In the genomic region with DNA sequence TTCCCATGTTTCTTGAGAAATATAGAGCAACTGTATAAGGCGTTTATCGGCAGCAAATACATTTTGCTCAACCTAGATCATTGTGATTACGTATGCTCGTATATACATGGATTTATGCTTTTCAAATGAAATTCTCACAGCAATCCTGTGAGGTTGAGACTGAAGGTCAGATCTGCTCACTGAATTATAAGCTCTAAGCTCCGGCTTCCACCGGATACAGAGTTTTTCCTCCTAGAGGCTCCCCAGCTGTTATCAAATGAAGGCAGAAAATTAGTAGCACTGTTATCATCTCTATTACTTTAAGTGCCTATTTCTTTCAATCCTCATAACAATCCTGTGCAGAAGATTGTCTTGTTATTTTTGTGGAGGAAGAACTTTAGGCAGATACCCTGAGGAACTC, we compare ENCODE assay signal across 12 mouse cellular contexts.
"Had no signal": no experiment of that assay in that cellular context is flagged by ENCODE, and none has a peak within 500 bp of the region (broad histone marks: within the 10 kb centered on the region; RNA-seq: fewer than 3 reads in every experiment).

No protein-coding gene starts in this region.

- H3K9ac ChIP-seq: liver, embryonic 15.5 days; midbrain, embryonic 12.5 days; neural tube, embryonic 13.5 days; stomach, embryonic 15.5 days had no signal

- ATAC-seq: midbrain, embryonic 16.5 days had no signal

- H3K36me3 ChIP-seq: limb, embryonic 10.5 days; liver, embryonic 15.5 days; midbrain, embryonic 12.5 days; neural tube, embryonic 13.5 days; stomach, embryonic 15.5 days had no signal

- H3K4me1 ChIP-seq: limb, embryonic 10.5 days; liver, embryonic 15.5 days; midbrain, embryonic 12.5 days; neural tube, embryonic 13.5 days; stomach, embryonic 15.5 days had no signal

- DNase-seq: lung, adult 2 months; retina, postnatal 1 day; thymus, adult 2 months; thymus, postnatal 25 days had no signal

- H3K9me3 ChIP-seq: limb, embryonic 10.5 days; liver, embryonic 15.5 days; midbrain, embryonic 12.5 days; neural tube, embryonic 13.5 days; stomach, embryonic 15.5 days had no signal

- H3K4me2 ChIP-seq: liver, embryonic 11.5 days; liver, embryonic 15.5 days; midbrain, embryonic 12.5 days; neural tube, embryonic 13.5 days; stomach, embryonic 15.5 days had no signal

- H3K27me3 ChIP-seq: liver, embryonic 15.5 days; midbrain, embryonic 12.5 days; neural tube, embryonic 13.5 days; stomach, embryonic 15.5 days had no signal

- H3K4me3 ChIP-seq: left cerebral cortex, adult 2 months; limb, embryonic 10.5 days; liver, embryonic 15.5 days; midbrain, embryonic 12.5 days; neural tube, embryonic 13.5 days; stomach, embryonic 15.5 days had no signal

- H3K27ac ChIP-seq: left cerebral cortex, adult 2 months; limb, embryonic 10.5 days; liver, embryonic 15.5 days; midbrain, embryonic 12.5 days; neural tube, embryonic 13.5 days; stomach, embryonic 15.5 days had no signal
